Mouse (Mus musculus): ENCODE measurements around the gene Zscan26. TPM values are rescaled to one million over a fixed set of nuclear protein-coding genes. Genes with fewer than 3 reads are reported as not detected.

The Zscan26 gene
- total RNA-seq, 1 experiment from 2014 or later: 18.6 TPM

Other genes with a start within 250 kb of the Zscan26 start
- gene Gpx5, start 161.0 kb downstream of the Zscan26 start, total RNA-seq (2017): not detected in 2 replicates
- not detected in 2 replicates for gene Gpx6, start 141.6 kb downstream of the Zscan26 start, total RNA-seq (2017)
- gene Olfr1367, start 106.8 kb downstream of the Zscan26 start, total RNA-seq (2017): not detected in 2 replicates
- 9.0 and 12.3 TPM in 2 replicates for gene Zscan12, start 90.9 kb downstream of the Zscan26 start, total RNA-seq (2017)
- gene Zkscan3, start 51.0 kb downstream of the Zscan26 start, total RNA-seq (2017): 37.7 and 38.6 TPM in 2 replicates
- 0.87 and 1.2 TPM in 2 replicates for gene Pgbd1, start 12.7 kb downstream of the Zscan26 start, total RNA-seq (2017)
- 0.19 TPM in 1 of 2 replicates, not detected in the other for gene Nkapl, start 14.8 kb upstream of the Zscan26 start, total RNA-seq (2017)
- gene Zkscan4, start 25.2 kb upstream of the Zscan26 start, total RNA-seq (2017): 0.73 and 1.4 TPM in 2 replicates
- gene Gm10065, start 25.7 kb upstream of the Zscan26 start, total RNA-seq (2017): not detected in 2 replicates
- gene AK157302, start 41.5 kb upstream of the Zscan26 start, total RNA-seq (2017): 0.37 and 0.44 TPM in 2 replicates
- 8.5 and 11.7 TPM in 2 replicates for gene Gm11273, start 47.7 kb upstream of the Zscan26 start, total RNA-seq (2017)
- 12.4 and 14.7 TPM in 2 replicates for gene Zkscan8, start 77.4 kb upstream of the Zscan26 start, total RNA-seq (2017)
- gene Olfr1366, start 89.1 kb upstream of the Zscan26 start, total RNA-seq (2017): not detected in 2 replicates
- gene Olfr1535, start 106.2 kb upstream of the Zscan26 start, total RNA-seq (2017): not detected in 2 replicates
- not detected in 2 replicates for gene Olfr1364, start 128.0 kb upstream of the Zscan26 start, total RNA-seq (2017)
- not detected in 2 replicates for gene Olfr1362, start 160.3 kb upstream of the Zscan26 start, total RNA-seq (2017)
- gene Olfr11, start 188.8 kb upstream of the Zscan26 start, total RNA-seq (2017): not detected in 2 replicates
- not detected in 2 replicates for gene Olfr1361, start 209.7 kb upstream of the Zscan26 start, total RNA-seq (2017)
- gene Olfr1360, start 223.7 kb upstream of the Zscan26 start, total RNA-seq (2017): not detected in 2 replicates
- gene Olfr1359, start 244.4 kb upstream of the Zscan26 start, total RNA-seq (2017): not detected in 2 replicates